Mouse (Mus musculus) small intestine, adult 2 months (tissue): Measurements from ENCODE around the gene Icam4.
A peak's percentile ranks its signal among the peaks of the same experiment; 100 is the strongest.

Source experiments
- CTCF ChIP-seq: fragments of 200-500 bp; IDR thresholded peaks from 2 replicates; pipeline ENCODE4 v1.5.1; 2012; ENCODE audit warnings: low read depth, mild to moderate bottlenecking, control low read depth, inconsistent platforms, low read length, moderate library complexity, mixed read lengths; ENCODE audit not compliant: insufficient replicate concordance, insufficient read length; ENCODE audit errors: extremely low read depth
- POLR2A ChIP-seq: fragments of 200-500 bp; IDR thresholded peaks from 2 replicates; pipeline ENCODE4 v1.6.1; 2012; ENCODE audit warnings: low read depth, mild to moderate bottlenecking, control low read depth, inconsistent platforms, low read length, moderate library complexity

GRCm38 (mm10) chr9:21030781-21031250, 1.6 kb downstream of the Icam4 start:
- TF ChIP-seq CTCF = peak; percentile 70; the same call in 1 of the 2 replicates
- no peak for TF ChIP-seq POLR2A
